Mouse (Mus musculus): ENCODE measurements around the gene Ensa. TPM values are rescaled to one million over a fixed set of nuclear protein-coding genes. Genes with fewer than 3 reads are reported as not detected.
A peak's percentile ranks its signal among the peaks of the same experiment; 100 is the strongest.
"Not testable (repeated sequence)": the region's sequence is repeated elsewhere in the genome, so short reads cannot be mapped to it uniquely, and the experiment has no call there.

Ensa gene
- total RNA-seq, 4 experiments from 2014 or later = 77.2 to 84.9 (median 80.6) TPM

DNA sequence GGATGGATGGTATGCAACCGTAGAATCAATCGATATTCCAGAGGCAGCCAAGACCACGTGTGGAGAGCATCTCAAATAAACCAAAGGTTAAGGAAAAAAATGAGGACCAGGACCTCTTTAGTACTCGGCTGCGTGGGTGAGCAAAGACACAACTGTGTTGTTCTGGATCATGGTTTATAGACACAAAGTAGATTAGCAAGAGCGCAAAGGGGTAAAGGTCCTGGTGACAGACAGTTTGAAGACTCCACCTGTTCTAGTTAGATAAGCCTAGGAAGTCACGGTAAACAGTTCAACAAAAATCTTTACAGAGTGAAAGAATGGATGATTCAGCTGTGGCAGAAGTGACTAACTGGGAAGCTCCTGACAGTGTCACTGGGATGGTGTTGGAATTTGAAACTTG is 18.3 kb downstream of the Ensa start:
- DNase-seq (ENCODE audit: low spot score) = no peak

GRCm38 (mm10) chr3:95645313-95646235 is 20.8 kb downstream of the Ensa start:
- no peak for DNase-seq (ENCODE audit: low spot score)

- DNase-seq (ENCODE audit: low spot score) = no peak
Observed at GRCm38 (mm10) chr3:95648016-95648415, 23.2 kb downstream of the Ensa start.

GRCm38 (mm10) chr3:95650276-95651032 is 25.7 kb downstream of the Ensa start:
- DNase-seq (ENCODE audit: low spot score) = peak; percentile 92

DNA sequence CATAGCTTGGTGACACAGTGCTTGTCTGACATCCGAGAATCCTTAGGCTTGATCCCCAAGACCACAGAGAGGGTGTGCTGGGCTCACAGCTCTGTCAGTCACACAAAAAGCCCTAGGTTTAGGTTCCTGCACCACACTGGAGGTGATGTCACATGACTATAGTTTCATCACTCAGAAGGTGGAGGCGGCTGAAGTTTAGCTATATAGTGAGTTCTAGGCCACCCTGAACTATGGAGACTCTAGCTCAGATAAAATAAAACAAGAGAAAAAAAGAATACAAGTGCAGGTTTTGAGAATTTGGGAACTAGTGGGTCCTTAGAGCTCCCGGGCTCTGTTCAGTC is 26.2 kb downstream of the Ensa start:
- no peak for DNase-seq (ENCODE audit: low spot score)

GRCm38 (mm10) chr3:95651391-95652203 is 26.8 kb downstream of the Ensa start:
- no peak for DNase-seq (ENCODE audit: low spot score)

DNA sequence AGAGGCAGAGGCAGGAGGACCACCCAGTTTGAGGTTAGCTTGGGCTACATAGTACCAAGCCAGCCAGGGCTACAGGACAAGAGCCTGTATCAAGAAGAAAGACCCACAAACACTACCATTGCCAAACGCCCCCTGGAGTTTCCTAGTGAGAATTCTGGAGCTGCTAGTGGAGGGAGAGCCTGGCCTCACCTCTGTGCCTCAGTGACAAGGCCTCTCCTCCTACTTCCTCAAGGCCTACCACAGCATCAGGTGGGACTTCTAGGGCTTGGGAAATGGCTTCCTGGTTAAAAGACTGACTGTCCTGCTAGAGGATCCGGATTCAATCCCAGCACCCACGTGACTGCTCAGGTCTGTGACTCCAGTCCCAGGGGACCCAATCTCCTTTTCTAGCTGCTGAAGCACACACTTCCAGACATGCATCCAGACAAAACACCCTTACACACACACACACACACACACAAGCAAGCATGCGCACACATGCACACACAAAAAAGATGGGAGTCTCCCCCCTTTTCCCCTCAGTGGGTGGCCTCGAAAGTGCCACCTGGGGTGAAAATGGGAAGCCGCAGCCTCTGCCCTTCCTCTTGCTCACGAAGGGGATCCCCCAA is 27.5 kb downstream of the Ensa start:
- DNase-seq (ENCODE audit: low spot score) = no peak

GRCm38 (mm10) chr3:95652871-95653270 is 28.1 kb downstream of the Ensa start:
- DNase-seq (ENCODE audit: low spot score) = no peak

DNA sequence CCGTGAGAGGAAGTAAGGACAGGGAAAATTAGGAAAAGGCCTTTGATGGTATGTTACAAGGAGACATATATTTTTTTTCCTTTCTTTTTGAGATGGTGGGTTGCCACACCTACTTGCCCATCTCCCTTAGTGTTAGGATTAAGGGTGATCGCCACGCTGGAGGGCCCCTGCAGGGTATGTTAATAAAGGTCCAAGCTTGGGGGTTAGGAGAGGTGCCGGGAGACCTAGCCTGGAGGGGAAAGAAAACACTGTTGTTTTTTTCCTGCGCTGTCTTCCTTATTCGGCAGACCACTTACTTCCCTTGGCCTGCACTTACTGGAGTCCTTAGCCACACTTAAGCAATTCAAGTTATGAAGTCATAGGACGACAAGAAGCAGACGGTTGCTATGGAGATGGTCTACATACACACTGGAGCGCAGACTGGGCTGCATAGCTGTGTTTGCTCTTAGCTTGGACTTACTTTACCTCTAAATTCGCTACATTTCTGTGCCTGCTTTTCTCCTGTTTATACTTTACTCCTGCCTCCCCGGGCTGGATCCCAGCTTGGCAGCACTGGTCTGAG is 28.8 kb downstream of the Ensa start:
- DNase-seq (ENCODE audit: low spot score) = no peak

DNA sequence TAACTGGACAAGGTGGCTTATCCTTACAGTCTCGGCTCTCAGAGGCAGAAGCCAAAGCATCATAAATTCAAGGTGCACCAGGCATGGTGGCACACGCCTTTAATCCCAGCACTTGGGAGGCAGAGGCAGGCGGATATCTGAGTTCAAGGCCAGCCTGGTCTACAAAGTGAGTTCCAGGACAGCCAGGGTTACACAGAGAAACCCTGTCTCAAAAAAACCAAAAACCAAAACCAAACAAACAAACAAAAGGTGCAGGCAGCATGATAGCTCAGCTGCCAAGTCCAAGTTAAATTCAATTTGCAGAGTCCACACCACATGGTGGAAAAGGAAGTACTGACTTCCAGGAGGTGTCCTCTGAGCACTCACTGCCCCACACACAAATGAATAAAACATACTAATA is 29.6 kb downstream of the Ensa start:
- DNase-seq (ENCODE audit: low spot score) = not testable (repeated sequence)

- no peak for DNase-seq (ENCODE audit: low spot score)
Observed at GRCm38 (mm10) chr3:95655437-95655836, 30.6 kb downstream of the Ensa start.

- no peak for DNase-seq (ENCODE audit: low spot score)
Observed at GRCm38 (mm10) chr3:95657108-95657507, 32.3 kb downstream of the Ensa start.

GRCm38 (mm10) chr3:95657711-95658110 is 32.9 kb downstream of the Ensa start:
- DNase-seq (ENCODE audit: low spot score) = no peak

DNA sequence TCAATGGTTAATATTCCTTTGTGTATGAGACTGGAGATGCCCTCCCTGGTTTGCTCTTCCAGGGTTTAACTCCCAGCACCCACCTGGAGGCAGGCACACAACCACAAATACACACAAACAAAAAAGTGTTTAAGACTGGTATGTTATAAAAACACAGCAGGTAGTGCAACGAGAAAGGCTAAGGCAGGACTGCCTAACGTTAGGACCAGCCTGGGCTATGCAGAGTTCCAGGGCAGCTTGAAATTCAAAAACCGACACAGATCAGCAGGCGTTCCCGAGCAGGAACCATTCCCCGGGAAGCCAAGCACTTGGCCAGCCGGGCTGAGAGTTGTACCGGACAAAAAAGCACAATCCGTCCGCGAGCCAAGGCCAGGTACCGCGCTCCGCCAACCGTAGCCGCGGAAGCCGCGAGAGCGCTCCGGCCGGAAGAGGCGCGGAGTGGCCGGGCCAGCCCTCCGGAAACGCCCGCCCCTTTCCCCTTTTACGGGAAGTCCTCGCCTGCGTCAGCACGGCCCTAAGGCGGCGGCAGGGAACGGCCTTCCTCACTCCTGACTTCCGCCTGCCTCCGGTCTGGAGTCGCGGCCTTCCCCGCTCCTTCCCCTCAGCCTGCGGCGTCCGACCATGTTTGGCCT is 33.6 kb downstream of the Ensa start, which contains the start of gene Mcl1:
Gene Mcl1 (plus strand): TSS at position 553 of the 632 bp plus-strand sequence.
- DNase-seq (ENCODE audit: low spot score) = peak; percentile 96

DNA sequence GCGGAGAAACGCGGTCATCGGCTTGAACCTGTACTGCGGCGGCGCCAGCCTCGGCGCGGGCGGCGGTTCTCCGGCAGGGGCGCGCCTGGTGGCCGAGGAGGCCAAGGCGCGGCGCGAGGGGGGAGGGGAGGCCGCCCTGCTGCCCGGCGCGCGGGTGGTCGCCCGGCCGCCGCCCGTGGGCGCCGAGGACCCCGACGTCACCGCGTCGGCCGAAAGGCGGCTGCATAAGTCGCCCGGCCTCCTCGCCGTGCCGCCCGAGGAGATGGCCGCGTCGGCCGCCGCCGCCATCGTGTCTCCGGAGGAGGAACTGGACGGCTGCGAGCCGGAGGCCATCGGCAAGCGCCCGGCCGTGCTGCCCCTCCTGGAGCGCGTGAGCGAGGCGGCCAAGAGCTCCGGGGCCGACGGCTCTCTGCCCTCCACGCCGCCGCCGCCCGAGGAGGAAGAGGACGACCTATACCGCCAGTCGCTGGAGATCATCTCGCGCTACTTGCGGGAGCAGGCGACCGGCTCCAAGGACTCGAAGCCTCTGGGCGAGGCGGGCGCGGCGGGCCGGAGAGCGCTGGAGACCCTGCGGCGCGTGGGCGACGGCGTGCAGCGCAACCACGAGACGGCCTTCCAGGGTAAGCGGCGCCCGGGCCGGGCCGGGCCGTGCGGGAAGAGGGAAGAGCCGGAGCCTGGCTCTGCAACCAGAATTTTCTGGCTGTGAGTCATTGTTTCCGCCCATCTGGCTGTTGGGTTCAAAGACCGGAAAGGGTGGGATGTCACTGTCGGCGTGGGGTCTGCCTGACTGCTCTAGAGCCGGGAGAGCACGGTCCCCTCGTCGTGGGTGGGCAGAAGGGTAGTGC is 34.3 kb downstream of the Ensa start:
- peak; percentile 88 for DNase-seq (ENCODE audit: low spot score)

GRCm38 (mm10) chr3:95659948-95660347 is 35.2 kb downstream of the Ensa start:
- no peak for DNase-seq (ENCODE audit: low spot score)

DNA sequence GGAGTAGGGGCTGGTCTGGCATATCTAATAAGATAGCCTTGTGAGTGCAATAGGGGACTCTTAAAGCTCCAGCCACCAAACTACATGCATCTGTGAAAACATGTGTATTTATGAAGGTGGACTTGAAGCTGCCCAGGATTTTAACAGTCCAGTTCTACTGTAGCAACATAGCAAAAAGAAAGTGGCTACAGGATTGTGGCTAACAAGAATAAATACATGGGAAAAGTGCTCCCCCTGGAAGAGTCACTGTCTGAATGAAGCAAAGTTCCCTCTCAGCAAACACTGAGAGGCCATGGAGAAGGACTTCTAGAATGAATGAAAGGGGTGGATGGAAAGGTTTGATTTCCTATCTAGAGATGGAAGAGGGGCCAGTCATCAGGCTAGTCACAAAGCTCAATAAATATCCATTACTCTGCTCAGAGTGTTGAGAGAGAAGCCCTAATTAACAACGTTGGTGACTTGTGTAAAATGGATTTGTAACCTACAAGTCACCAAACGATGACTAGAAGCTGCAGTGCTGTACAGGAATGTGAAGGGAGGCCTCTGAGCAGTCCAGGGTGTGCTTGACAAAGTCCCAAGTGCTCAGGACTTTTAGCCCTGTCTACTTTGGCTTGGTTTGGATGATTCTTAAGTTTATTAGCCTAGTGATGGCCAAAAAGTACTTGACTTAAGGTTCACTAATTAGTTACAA is 36.1 kb downstream of the Ensa start:
- DNase-seq (ENCODE audit: low spot score) = no peak

GRCm38 (mm10) chr3:95661945-95662715 is 37.3 kb downstream of the Ensa start:
- no peak for DNase-seq (ENCODE audit: low spot score)
